In the genomic region with DNA sequence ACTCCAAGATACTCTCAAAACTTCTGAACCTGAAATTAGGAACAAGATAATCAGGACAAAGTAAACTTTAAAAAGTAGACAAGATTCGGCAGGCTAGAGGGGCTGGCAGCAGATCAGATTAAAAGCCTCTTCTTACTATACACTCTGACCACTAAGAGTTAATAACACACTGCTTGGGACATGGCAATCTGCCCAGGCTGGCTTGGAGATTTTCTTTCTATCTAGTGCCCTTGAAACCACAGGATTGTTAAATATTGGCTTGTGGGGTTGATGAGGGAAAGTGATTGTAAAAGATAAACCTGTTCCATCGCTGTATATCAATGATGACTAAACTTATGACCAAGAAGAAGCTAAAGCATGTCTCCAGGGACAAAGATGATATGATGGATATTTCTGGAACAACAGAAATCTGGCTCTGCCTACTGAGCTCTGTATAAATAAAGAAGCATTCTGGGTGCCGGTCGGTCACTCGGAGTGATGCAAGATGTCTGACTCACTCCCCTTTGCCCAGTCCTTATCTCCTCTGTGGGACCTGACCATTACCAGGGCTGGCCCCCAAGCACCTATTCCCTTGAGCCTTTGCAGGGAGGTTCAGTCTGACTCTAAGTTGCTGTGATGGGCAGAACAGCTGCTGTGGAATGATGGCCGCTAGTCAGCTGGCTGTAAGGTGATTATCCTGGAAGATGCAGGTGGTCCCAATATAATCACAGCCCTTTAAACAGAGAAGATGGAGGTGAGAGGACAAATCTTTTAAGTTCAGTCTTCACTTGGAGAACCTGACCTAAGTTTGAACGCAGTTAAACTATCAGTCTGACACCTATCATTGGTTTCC, we compare ENCODE assay signal across 11 mouse cellular contexts.
DNase-seq lines count a peak whose midpoint lies in the region; ATAC-seq lines count a peak whose summit lies in the region.
"Had no signal": no experiment of that assay in that cellular context is flagged by ENCODE, and none has a peak within 500 bp of the region (broad histone marks: within the 10 kb centered on the region; RNA-seq: fewer than 3 reads in every experiment).

No protein-coding gene starts in this region.

- no peaks in the 10 kb centered on the region for H3K36me3 ChIP-seq in heart, embryonic 15.5 days

- H3K4me2 ChIP-seq in heart, embryonic 15.5 days, result 0 out of 2 replicates have a peak overlapping the region, but pooled peaks have one; percentile 10

- 0 out of 2 replicates have a peak, but pooled peaks cover 4% of the 10 kb centered on the region for H3K27me3 ChIP-seq in heart, embryonic 15.5 days
- H3K27me3 ChIP-seq: CH12.LX had no signal

- H3K27ac ChIP-seq in heart, embryonic 15.5 days, result no peak overlapping the region
- H3K27ac ChIP-seq: macrophage had no signal

- no peak overlapping the region for H3K9ac ChIP-seq in heart, embryonic 15.5 days

- H3K4me1 ChIP-seq in heart, embryonic 15.5 days (replicated peaks), result peaks cover 13% of the 10 kb centered on the region

- DNase-seq in heart, adult 9 months (ENCODE audit: low spot score in 2 of 2), result no peak
- peak; percentile 45 for DNase-seq in ovary, adult 18-20 months (ENCODE audit: low spot score)
- DNase-seq in ovary, postnatal 10 days (ENCODE audit: low spot score), result no peak
- DNase-seq in kidney, postnatal 25 days, result peak; percentile 42 to 64
- peak; percentile 53 for DNase-seq in lung, postnatal 36 days
- no peak for DNase-seq in layer of hippocampus, adult 8-10 months (ENCODE audit: low spot score in 2 of 2)
- no peak for DNase-seq in frontal cortex, postnatal 36 days (ENCODE audit: low spot score in 2 of 2)
- DNase-seq: embryo, embryonic 11 days had no signal

- 36% methylated on average over 7 of the region's 7 CpGs for WGBS in heart, embryonic 15.5 days

- ATAC-seq in heart, embryonic 15.5 days (replicated peaks; ENCODE audit: insufficient number of reproducible peaks, insufficient read depth, low FRiP score, low read depth), result no peak

- H3K4me3 ChIP-seq in heart, embryonic 15.5 days, result no peak overlapping the region

- H3K9me3 ChIP-seq in heart, embryonic 15.5 days (replicated peaks), result no peaks in the 10 kb centered on the region

Comparison
In these comparisons a context has a peak if more than half of its experiments do, and no peak if none do; other contexts are left out.
1. DNase-seq: peak in ovary, adult 18-20 months (single experiment), kidney, postnatal 25 days (2 of 2) and lung, postnatal 36 days (single experiment); none in heart, adult 9 months (0 of 2), ovary, postnatal 10 days (single experiment), layer of hippocampus, adult 8-10 months (0 of 2) and frontal cortex, postnatal 36 days (0 of 2).